Mouse (Mus musculus) forebrain, embryonic 12.5 days (tissue): ENCODE data around the gene Plcxd1. TPM values are rescaled to one million over a fixed set of nuclear protein-coding genes. Genes with fewer than 3 reads are reported as not detected.
"Not testable (repeated sequence)": the region's sequence is repeated elsewhere in the genome, so short reads cannot be mapped to it uniquely, and the experiment has no call there.

Experiments
- ATAC-seq: fragments of 200-750 bp; cut with Nextera tagmentation; 2 replicates; pipeline ENCODE4 v1.8.0; 2017; ENCODE audit warnings: moderate TSS enrichment; ENCODE audit not compliant: low FRiP score
- H3K27ac ChIP-seq: fragments of 300-500 bp; sonication (generic); 2 replicates; pipeline ENCODE4 v1.5.1; 2016; ENCODE audit warnings: mild to moderate bottlenecking
- H3K27me3 ChIP-seq: fragments of 300-500 bp; sonication (generic); 2 replicates; pipeline ENCODE4 v1.6.1; 2016; ENCODE audit warnings: mild to moderate bottlenecking
- H3K36me3 ChIP-seq: fragments of 300-500 bp; sonication (generic); replicated peaks from 2 replicates; pipeline ENCODE4 v1.6.1; 2016; ENCODE audit warnings: mild to moderate bottlenecking
- H3K4me1 ChIP-seq: fragments of 300-500 bp; sonication (generic); 2 replicates; pipeline ENCODE4 v1.6.1; 2016
- H3K4me2 ChIP-seq: fragments of 300-500 bp; sonication (generic); 2 replicates; pipeline ENCODE4 v1.6.1; 2016; ENCODE audit warnings: mild to moderate bottlenecking, moderate library complexity
- H3K4me3 ChIP-seq: fragments of 300-500 bp; sonication (generic); replicated peaks from 2 replicates; pipeline ENCODE4 v1.5.1; 2016; ENCODE audit warnings: mild to moderate bottlenecking
- H3K9ac ChIP-seq: fragments of 300-500 bp; sonication (generic); 2 replicates; pipeline ENCODE4 v1.6.1; 2016; ENCODE audit warnings: mild to moderate bottlenecking
- H3K9me3 ChIP-seq: fragments of 300-500 bp; sonication (generic); 2 replicates; pipeline ENCODE4 v1.6.1; 2016
- WGBS: fragments of 180-500 bp; shearing (Covaris S2); methylation state at CpG from one replicate; pipeline ENCODE4 v1.1.7; 2016; 5-methylcytosine and 5-hydroxymethylcytosine counted together
- polyA plus RNA-seq: library from polyadenylated mRNA; unstranded; fragments of >200 nt; fragmentation: Nextera tagmentation; extraction: Ambion mirVana; gene quantifications from 2 replicates; pipeline ENCODE4 v1.2.1, GENCODE M21; 2016

Plcxd1 gene
- 1.1 and 1.2 TPM in 2 replicates for polyA plus RNA-seq

GRCm38 (mm10) chr5:110099656-110100580 lies at the start of gene Plcxd1:
Gene Plcxd1 (plus strand): TSS chr5:110099969.
- peak within 1 kb of the TSS; percentile 64 for H3K4me2 ChIP-seq
- peaks cover 34% of the 10 kb centered on the region for H3K4me1 ChIP-seq
- 4% methylated on average over 25 of the region's 25 CpGs for WGBS
- ATAC-seq, result no peak
- H3K36me3 ChIP-seq, result peaks cover 27% of the 10 kb centered on the region
- H3K27ac ChIP-seq, result no peak within 1 kb of the TSS
- peak within 1 kb of the TSS; percentile 1; the same call in 1 of the 2 replicates for H3K9ac ChIP-seq
- peak within 1 kb of the TSS; percentile 33; the same call in 1 of the 2 replicates for H3K4me3 ChIP-seq
- no peaks in the 10 kb centered on the region for H3K9me3 ChIP-seq
- H3K27me3 ChIP-seq, result peaks cover 27% of the 10 kb centered on the region

GRCm38 (mm10) chr5:110057637-110058408 lies 41.9 kb upstream of the Plcxd1 start:
- H3K27me3 ChIP-seq, result no peaks in the 10 kb centered on the region
- no peaks in the 10 kb centered on the region for H3K36me3 ChIP-seq
- H3K4me2 ChIP-seq, result peak overlapping the region; percentile 56
- peak overlapping the region; percentile 52 for H3K4me3 ChIP-seq
- H3K9me3 ChIP-seq, result 0 out of 2 replicates have a peak, but pooled peaks cover 3% of the 10 kb centered on the region
- H3K9ac ChIP-seq, result peak overlapping the region; percentile 54
- ATAC-seq, result peak; percentile 96
- 4% methylated on average over 19 of the region's 19 CpGs for WGBS
- no peaks in the 10 kb centered on the region for H3K4me1 ChIP-seq
- H3K27ac ChIP-seq, result no peak overlapping the region

GRCm38 (mm10) chr5:110072413-110072812 lies 27.4 kb upstream of the Plcxd1 start, which contains the start of gene Gm17655:
Gene Gm17655 (minus strand): TSS chr5:110072513.
- not testable (repeated sequence) for H3K36me3 ChIP-seq, H3K27me3 ChIP-seq, H3K4me2 ChIP-seq, H3K4me1 ChIP-seq, H3K9ac ChIP-seq, H3K27ac ChIP-seq, ATAC-seq, H3K4me3 ChIP-seq
- peaks cover 28% of the 10 kb centered on the region for H3K9me3 ChIP-seq
- 82% methylated on average over 2 of the region's 2 CpGs for WGBS

- no peak overlapping the region for H3K9ac ChIP-seq
- 85% methylated on average over 4 of the region's 4 CpGs for WGBS
- peaks cover 35% of the 10 kb centered on the region for H3K9me3 ChIP-seq
- no peak overlapping the region for H3K4me3 ChIP-seq
- no peaks in the 10 kb centered on the region for H3K27me3 ChIP-seq
- H3K27ac ChIP-seq, result no peak overlapping the region
- H3K4me2 ChIP-seq, result no peak overlapping the region
- no peaks in the 10 kb centered on the region for H3K4me1 ChIP-seq
- ATAC-seq, result no peak
- H3K36me3 ChIP-seq, result peaks cover 13% of the 10 kb centered on the region
Observed at GRCm38 (mm10) chr5:110082961-110083360, 16.8 kb upstream of the Plcxd1 start.

- Histone ChIP-seq H3K36me3 (no peaks in the 10 kb centered on the region), H3K4me1 (no peaks in the 10 kb centered on the region), H3K27ac (no peak overlapping the region), H3K4me3 (no peak overlapping the region), H3K9me3 (peaks cover 11% of the 10 kb centered on the region; the same call in 1 of the 2 replicates), H3K27me3 (no peaks in the 10 kb centered on the region), H3K4me2 (no peak overlapping the region), H3K9ac (no peak overlapping the region)
- WGBS, result 41% methylated on average over 14 of the region's 14 CpGs
- no peak for ATAC-seq
Observed at GRCm38 (mm10) chr5:110086161-110086866, 13.5 kb upstream of the Plcxd1 start.

GRCm38 (mm10) chr5:110091546-110091945 lies 8.2 kb upstream of the Plcxd1 start:
- WGBS, result 78% methylated on average over 2 of the region's 2 CpGs
- no peak overlapping the region for H3K9ac ChIP-seq
- no peaks in the 10 kb centered on the region for H3K36me3 ChIP-seq
- no peak overlapping the region for H3K4me3 ChIP-seq
- no peak overlapping the region for H3K27ac ChIP-seq
- peaks cover 9% of the 10 kb centered on the region for H3K4me1 ChIP-seq
- H3K4me2 ChIP-seq, result no peak overlapping the region
- H3K9me3 ChIP-seq, result no peaks in the 10 kb centered on the region
- no peak for ATAC-seq
- H3K27me3 ChIP-seq, result no peaks in the 10 kb centered on the region

- whole genome bisulfite sequencing, result under 1% methylated on average over 25 of the region's 25 CpGs
- Histone ChIP-seq H3K4me2 (peak within 1 kb of the TSS; percentile 68), H3K27me3 (no peaks in the 10 kb centered on the region), H3K36me3 (no peaks in the 10 kb centered on the region), H3K4me1 (peaks cover 12% of the 10 kb centered on the region), H3K4me3 (peak within 1 kb of the TSS; percentile 51), H3K27ac (peak within 1 kb of the TSS; percentile 56), H3K9ac (peak within 1 kb of the TSS; percentile 65), H3K9me3 (no peaks in the 10 kb centered on the region)
- peak; percentile 97 for ATAC-seq
Observed at GRCm38 (mm10) chr5:110094030-110094846, 5.5 kb upstream of the Plcxd1 start, which contains the start of gene Gm35315. Gene Gm35315 (minus strand): TSS chr5:110094420.

- Histone ChIP-seq H3K36me3 (no peaks in the 10 kb centered on the region), H3K27me3 (peaks cover 1% of the 10 kb centered on the region; the same call in 1 of the 2 replicates), H3K9ac (peak overlapping the region; percentile 65), H3K4me1 (peaks cover 17% of the 10 kb centered on the region), H3K27ac (peak overlapping the region; percentile 56; the same call in 1 of the 2 replicates), H3K4me3 (peak overlapping the region; percentile 51), H3K4me2 (peak overlapping the region; percentile 68), H3K9me3 (no peaks in the 10 kb centered on the region)
- WGBS, result 18% methylated on average over 4 of the region's 4 CpGs
- ATAC-seq, result peak; percentile 20; the same call in 1 of the 2 replicates
Observed at GRCm38 (mm10) chr5:110094847-110095213, 4.9 kb upstream of the Plcxd1 start.

- Histone ChIP-seq H3K9me3 (no peaks in the 10 kb centered on the region), H3K4me1 (peaks cover 39% of the 10 kb centered on the region), H3K27me3 (peaks cover 27% of the 10 kb centered on the region), H3K4me2 (no peak overlapping the region), H3K36me3 (peaks cover 19% of the 10 kb centered on the region), H3K27ac (no peak overlapping the region), H3K9ac (no peak overlapping the region), H3K4me3 (no peak overlapping the region)
- ATAC-seq, result no peak
- 39% methylated on average over 1 of the region's 1 CpGs for WGBS
Observed at GRCm38 (mm10) chr5:110098991-110099477, 735 bp upstream of the Plcxd1 start.

- H3K4me1 ChIP-seq, result peaks cover 30% of the 10 kb centered on the region
- WGBS, result 2% methylated on average over 36 of the region's 37 CpGs
- peak overlapping the region; percentile 17; the same call in 1 of the 2 replicates for H3K9ac ChIP-seq
- peak; percentile 17 for ATAC-seq
- no peaks in the 10 kb centered on the region for H3K9me3 ChIP-seq
- peaks cover 39% of the 10 kb centered on the region for H3K36me3 ChIP-seq
- peak overlapping the region; percentile 64 for H3K4me2 ChIP-seq
- H3K27me3 ChIP-seq, result peaks cover 27% of the 10 kb centered on the region
- H3K27ac ChIP-seq, result no peak overlapping the region
- H3K4me3 ChIP-seq, result peak overlapping the region; percentile 33
Observed at GRCm38 (mm10) chr5:110100921-110101631, 1.3 kb downstream of the Plcxd1 start.
